Mouse (Mus musculus) liver, embryonic 12.5 days (tissue): ENCODE measurements around the gene Med13l. TPM values are rescaled to one million over a fixed set of nuclear protein-coding genes. Genes with fewer than 3 reads are reported as not detected.
"Not testable (repeated sequence)": the region's sequence is repeated elsewhere in the genome, so short reads cannot be mapped to it uniquely, and the experiment has no call there.

Experiments
- ATAC-seq: fragments of 200-750 bp; cut with Nextera tagmentation; 2 replicates; pipeline ENCODE4 v1.8.0; 2017; ENCODE audit warnings: moderate number of reproducible peaks, mild to moderate bottlenecking, moderate library complexity
- H3K27ac ChIP-seq: fragments of 300-500 bp; sonication (generic); 2 replicates; pipeline ENCODE4 v1.5.1; 2016; ENCODE audit warnings: mild to moderate bottlenecking
- H3K27me3 ChIP-seq: fragments of 300-500 bp; sonication (generic); replicated peaks from 2 replicates; pipeline ENCODE4 v1.6.1; 2016; ENCODE audit warnings: mild to moderate bottlenecking, moderate library complexity
- H3K36me3 ChIP-seq: fragments of 300-500 bp; sonication (generic); 2 replicates; pipeline ENCODE4 v1.6.1; 2016; ENCODE audit warnings: mild to moderate bottlenecking, moderate library complexity
- H3K4me1 ChIP-seq: fragments of 300-500 bp; sonication (generic); 2 replicates; pipeline ENCODE4 v1.6.1; 2016
- H3K4me2 ChIP-seq: fragments of 300-500 bp; sonication (generic); 2 replicates; pipeline ENCODE4 v1.6.1; 2016; ENCODE audit warnings: mild to moderate bottlenecking, moderate library complexity
- H3K4me3 ChIP-seq: fragments of 300-500 bp; sonication (generic); 2 replicates; pipeline ENCODE4 v1.5.1; 2016; ENCODE audit warnings: mild to moderate bottlenecking, moderate library complexity
- H3K9ac ChIP-seq: fragments of 300-500 bp; sonication (generic); 2 replicates; pipeline ENCODE4 v1.6.1; 2016; ENCODE audit warnings: mild to moderate bottlenecking, moderate library complexity
- H3K9me3 ChIP-seq: fragments of 300-500 bp; sonication (generic); replicated peaks from 2 replicates; pipeline ENCODE4 v1.6.1; 2016; ENCODE audit warnings: mild to moderate bottlenecking, moderate library complexity
- WGBS: fragments of 180-500 bp; shearing (Covaris S2); methylation state at CpG from one replicate; pipeline ENCODE4 v1.1.7; 2016; ENCODE audit not compliant: insufficient replicate concordance; 5-methylcytosine and 5-hydroxymethylcytosine counted together
- polyA plus RNA-seq: library from polyadenylated mRNA; unstranded; fragments of >200 nt; fragmentation: Nextera tagmentation; extraction: Ambion mirVana; gene quantifications from 2 replicates; pipeline ENCODE4 v1.2.1, GENCODE M21; 2016

The Med13l gene
- polyA plus RNA-seq, 1 experiment from 2014 or later, result 13.0 TPM

- Histone ChIP-seq H3K9me3 (no peaks in the 10 kb centered on the region), H3K27ac (no peak overlapping the region), H3K27me3 (no peaks in the 10 kb centered on the region), H3K36me3 (no peaks in the 10 kb centered on the region), H3K9ac (no peak overlapping the region), H3K4me2 (no peak overlapping the region), H3K4me1 (peaks cover 58% of the 10 kb centered on the region), H3K4me3 (no peak overlapping the region)
- 78% methylated on average over 7 of the region's 7 CpGs for WGBS
- ATAC-seq, result no peak
These were observed 90.3 kb downstream of the Med13l start for GRCm38 (mm10) chr5:118650746-118651145.

DNA sequence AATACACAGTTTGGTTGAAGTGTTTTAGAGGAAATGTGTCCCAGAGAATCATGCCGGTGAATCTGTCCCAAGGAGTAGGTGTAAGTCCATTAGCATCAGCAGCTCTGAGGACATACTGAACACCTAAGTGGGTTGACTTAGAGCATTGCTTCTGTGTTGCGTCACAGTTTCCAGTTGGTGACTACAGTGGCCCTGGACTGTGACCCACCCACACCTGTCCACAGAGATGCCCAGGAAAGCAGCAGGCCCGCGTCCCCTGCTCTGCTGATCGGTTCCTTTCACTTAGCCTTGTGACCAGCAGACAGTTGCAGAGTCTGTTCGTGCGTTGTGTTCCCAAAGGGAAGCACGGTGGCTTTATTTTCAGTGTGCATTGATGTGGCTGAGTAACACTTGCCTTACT, 92.1 kb downstream of the Med13l start:
- ATAC-seq, result no peak
- 86% methylated on average over 8 of the region's 8 CpGs for WGBS
- no peak overlapping the region for H3K9ac ChIP-seq
- no peak overlapping the region for H3K27ac ChIP-seq
- H3K27me3 ChIP-seq, result no peaks in the 10 kb centered on the region
- peaks cover 3% of the 10 kb centered on the region; the same call in 1 of the 2 replicates for H3K36me3 ChIP-seq
- no peak overlapping the region for H3K4me3 ChIP-seq
- H3K4me2 ChIP-seq, result no peak overlapping the region
- no peaks in the 10 kb centered on the region for H3K9me3 ChIP-seq
- H3K4me1 ChIP-seq, result peaks cover 57% of the 10 kb centered on the region

- H3K9me3 ChIP-seq, H3K27me3 ChIP-seq, H3K27ac ChIP-seq, H3K4me3 ChIP-seq, H3K36me3 ChIP-seq, H3K4me2 ChIP-seq, H3K9ac ChIP-seq, ATAC-seq: not testable (repeated sequence)
- WGBS, result 88% methylated on average over 5 of the region's 5 CpGs
- H3K4me1 ChIP-seq, result peaks cover 57% of the 10 kb centered on the region
These were observed 92.6 kb downstream of the Med13l start for GRCm38 (mm10) chr5:118653119-118653518.

- peaks cover 68% of the 10 kb centered on the region for H3K4me1 ChIP-seq
- WGBS, result 85% methylated on average over 11 of the region's 11 CpGs
- no peak for ATAC-seq
These were observed 94.1 kb downstream of the Med13l start for GRCm38 (mm10) chr5:118654599-118654998.

DNA sequence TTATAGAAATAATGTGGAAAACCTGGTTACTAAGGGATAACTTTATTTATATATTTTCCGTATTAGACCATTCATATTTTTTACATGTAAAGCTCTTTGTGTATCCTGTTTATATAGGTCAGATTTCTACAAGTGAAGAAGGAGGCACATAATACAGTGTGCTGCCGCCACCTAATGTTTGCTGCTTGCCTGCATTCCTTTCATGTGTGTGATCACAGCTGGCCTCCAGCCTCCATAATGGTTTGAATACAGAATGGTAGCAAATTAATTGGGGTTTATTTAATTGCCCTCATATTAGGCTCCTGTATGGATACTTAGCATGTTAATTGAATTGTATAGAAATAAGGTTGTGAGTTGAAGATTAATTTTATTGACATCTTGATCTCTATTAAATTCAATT, 94.5 kb downstream of the Med13l start:
- Histone ChIP-seq H3K9me3 (no peaks in the 10 kb centered on the region), H3K27me3 (no peaks in the 10 kb centered on the region), H3K27ac (no peak overlapping the region), H3K4me1 (peaks cover 68% of the 10 kb centered on the region), H3K4me3 (no peak overlapping the region), H3K4me2 (no peak overlapping the region), H3K36me3 (peaks cover 3% of the 10 kb centered on the region; the same call in 1 of the 2 replicates), H3K9ac (no peak overlapping the region)
- 70% methylated on average over 2 of the region's 2 CpGs for WGBS
- no peak for ATAC-seq

More at GRCm38 (mm10) chr5:118654599-118654998, 94.1 kb downstream of the Med13l start:
- no peak overlapping the region for H3K4me2 ChIP-seq
- H3K4me3 ChIP-seq, result no peak overlapping the region
- no peak overlapping the region for H3K9ac ChIP-seq
- no peaks in the 10 kb centered on the region for H3K9me3 ChIP-seq
- peaks cover 3% of the 10 kb centered on the region; the same call in 1 of the 2 replicates for H3K36me3 ChIP-seq
- H3K27ac ChIP-seq, result no peak overlapping the region
- H3K27me3 ChIP-seq, result no peaks in the 10 kb centered on the region

GRCm38 (mm10) chr5:118655428-118655827, 94.9 kb downstream of the Med13l start:
- WGBS, result 55% methylated on average over 7 of the region's 7 CpGs
- Histone ChIP-seq H3K4me3 (no peak overlapping the region), H3K27ac (no peak overlapping the region), H3K4me1 (peaks cover 68% of the 10 kb centered on the region), H3K27me3 (no peaks in the 10 kb centered on the region), H3K4me2 (no peak overlapping the region), H3K36me3 (peaks cover 3% of the 10 kb centered on the region; the same call in 1 of the 2 replicates), H3K9me3 (no peaks in the 10 kb centered on the region), H3K9ac (no peak overlapping the region)
- no peak for ATAC-seq

DNA sequence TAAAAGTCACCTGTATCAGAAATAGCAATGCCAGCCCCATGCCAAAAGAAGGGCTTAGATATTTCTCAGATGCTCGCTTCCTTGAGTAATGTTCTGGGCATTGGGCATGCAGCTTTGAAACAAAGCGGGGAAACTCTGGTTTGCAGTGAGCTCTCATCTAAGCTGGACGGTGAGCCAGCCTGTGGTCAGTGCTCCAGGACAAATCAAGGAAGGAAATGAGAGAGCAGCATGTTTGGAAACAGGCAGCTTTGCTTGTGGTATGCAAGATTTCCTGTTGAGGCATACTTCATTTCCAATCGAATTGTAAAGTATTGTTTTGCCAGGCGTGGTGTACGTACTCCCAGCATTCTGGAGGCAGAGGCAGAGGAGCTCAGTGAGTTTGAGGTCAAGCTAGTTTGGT, 95.5 kb downstream of the Med13l start:
- Histone ChIP-seq H3K27me3 (no peaks in the 10 kb centered on the region), H3K9me3 (no peaks in the 10 kb centered on the region), H3K4me2 (no peak overlapping the region), H3K9ac (no peak overlapping the region), H3K27ac (no peak overlapping the region), H3K4me1 (peaks cover 66% of the 10 kb centered on the region), H3K36me3 (peaks cover 3% of the 10 kb centered on the region; the same call in 1 of the 2 replicates), H3K4me3 (no peak overlapping the region)
- WGBS, result 64% methylated on average over 6 of the region's 6 CpGs
- no peak for ATAC-seq

DNA sequence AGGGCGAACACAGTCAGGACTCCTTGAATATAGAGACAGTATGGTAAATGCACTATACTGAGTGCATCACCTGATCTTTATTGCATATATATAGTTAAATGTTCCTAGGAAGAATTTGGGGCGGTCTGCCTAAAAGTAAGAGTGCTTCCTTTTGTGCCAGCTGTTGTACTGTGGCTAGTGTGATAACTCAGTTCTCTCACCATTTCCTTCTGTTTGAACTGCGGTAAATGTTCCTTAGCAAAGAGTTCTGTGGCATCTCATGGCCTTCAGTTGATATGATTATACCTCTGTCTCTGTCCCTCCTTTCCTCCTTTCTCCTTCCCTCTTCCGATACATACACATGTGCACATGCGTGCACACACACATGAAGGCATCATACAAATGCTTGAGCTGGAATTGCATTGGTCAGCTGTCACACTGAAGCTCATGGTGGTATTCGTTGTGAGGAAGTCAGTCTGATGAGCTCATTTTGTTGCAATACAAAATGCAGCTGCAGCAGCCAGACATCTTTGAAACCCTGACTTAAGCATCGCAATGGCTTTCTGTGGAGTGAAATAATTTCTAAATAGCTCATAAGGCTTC, 97.9 kb downstream of the Med13l start:
- no peak overlapping the region for H3K27ac ChIP-seq
- peaks cover 61% of the 10 kb centered on the region for H3K4me1 ChIP-seq
- no peak overlapping the region for H3K4me2 ChIP-seq
- no peak overlapping the region for H3K4me3 ChIP-seq
- ATAC-seq, result no peak
- WGBS, result 57% methylated on average over 7 of the region's 7 CpGs
- H3K9ac ChIP-seq, result peak overlapping the region; percentile 2; the same call in 1 of the 2 replicates
- H3K36me3 ChIP-seq, result peaks cover 11% of the 10 kb centered on the region; the same call in 1 of the 2 replicates
- no peaks in the 10 kb centered on the region for H3K9me3 ChIP-seq
- no peaks in the 10 kb centered on the region for H3K27me3 ChIP-seq

GRCm38 (mm10) chr5:118659713-118660112, 99.2 kb downstream of the Med13l start:
- Histone ChIP-seq H3K4me1 (peaks cover 63% of the 10 kb centered on the region), H3K9me3 (no peaks in the 10 kb centered on the region), H3K27ac (no peak overlapping the region), H3K9ac (no peak overlapping the region), H3K36me3 (peaks cover 17% of the 10 kb centered on the region; the same call in 1 of the 2 replicates), H3K4me3 (no peak overlapping the region), H3K4me2 (no peak overlapping the region), H3K27me3 (no peaks in the 10 kb centered on the region)
- 47% methylated on average over 2 of the region's 2 CpGs for WGBS
- peak; percentile 34; the same call in 1 of the 2 replicates for ATAC-seq

DNA sequence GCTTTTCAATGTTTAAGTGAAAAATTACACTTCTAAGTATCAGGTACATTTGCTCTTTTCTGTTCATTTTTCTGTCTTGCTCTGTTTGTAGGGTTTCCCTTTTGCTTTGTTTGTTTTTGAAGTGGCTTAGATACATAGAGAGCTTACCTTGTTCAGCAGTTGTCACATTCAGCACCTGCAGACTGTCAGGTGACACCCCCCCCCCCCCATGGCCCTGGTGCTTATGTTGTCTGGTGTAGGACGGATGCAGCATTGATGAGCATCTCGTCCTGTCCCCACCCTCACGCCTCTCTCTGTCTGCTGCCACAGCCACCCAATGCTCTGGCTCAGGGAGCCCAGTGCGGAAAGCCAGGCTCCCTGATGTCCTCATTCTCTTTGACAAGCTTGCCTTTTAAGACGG, 101.3 kb downstream of the Med13l start:
- ATAC-seq, result no peak
- peaks cover 59% of the 10 kb centered on the region for H3K4me1 ChIP-seq

GRCm38 (mm10) chr5:118663999-118664398, 103.5 kb downstream of the Med13l start:
- H3K9me3 ChIP-seq, result no peaks in the 10 kb centered on the region
- no peak overlapping the region for H3K9ac ChIP-seq
- no peak overlapping the region for H3K4me3 ChIP-seq
- H3K27me3 ChIP-seq, result no peaks in the 10 kb centered on the region
- H3K36me3 ChIP-seq, result peaks cover 27% of the 10 kb centered on the region
- no peak overlapping the region for H3K27ac ChIP-seq
- H3K4me2 ChIP-seq, result no peak overlapping the region
- peaks cover 55% of the 10 kb centered on the region for H3K4me1 ChIP-seq
- ATAC-seq, result 0 out of 2 replicates have a peak, but pooled peaks have one; percentile 27
- WGBS, result 56% methylated on average over 6 of the region's 6 CpGs

More for the DNA sequence above, 101.3 kb downstream of the Med13l start:
- no peak overlapping the region for H3K4me3 ChIP-seq
- H3K4me2 ChIP-seq, result no peak overlapping the region
- H3K36me3 ChIP-seq, result peaks cover 30% of the 10 kb centered on the region
- WGBS, result 76% methylated on average over 5 of the region's 5 CpGs
- H3K27ac ChIP-seq, result no peak overlapping the region
- no peaks in the 10 kb centered on the region for H3K27me3 ChIP-seq
- no peak overlapping the region for H3K9ac ChIP-seq
- no peaks in the 10 kb centered on the region for H3K9me3 ChIP-seq

GRCm38 (mm10) chr5:118665023-118665422, 104.5 kb downstream of the Med13l start:
- Histone ChIP-seq H3K27ac (no peak overlapping the region), H3K4me2 (no peak overlapping the region), H3K4me1 (peaks cover 49% of the 10 kb centered on the region), H3K27me3 (no peaks in the 10 kb centered on the region), H3K4me3 (no peak overlapping the region), H3K36me3 (peaks cover 27% of the 10 kb centered on the region), H3K9me3 (no peaks in the 10 kb centered on the region), H3K9ac (no peak overlapping the region)
- ATAC-seq, result no peak
- WGBS, result 86% methylated on average over 8 of the region's 8 CpGs
